Mouse (Mus musculus): ENCODE results near the gene Ifitm3.

Ifitm3 gene

DNA sequence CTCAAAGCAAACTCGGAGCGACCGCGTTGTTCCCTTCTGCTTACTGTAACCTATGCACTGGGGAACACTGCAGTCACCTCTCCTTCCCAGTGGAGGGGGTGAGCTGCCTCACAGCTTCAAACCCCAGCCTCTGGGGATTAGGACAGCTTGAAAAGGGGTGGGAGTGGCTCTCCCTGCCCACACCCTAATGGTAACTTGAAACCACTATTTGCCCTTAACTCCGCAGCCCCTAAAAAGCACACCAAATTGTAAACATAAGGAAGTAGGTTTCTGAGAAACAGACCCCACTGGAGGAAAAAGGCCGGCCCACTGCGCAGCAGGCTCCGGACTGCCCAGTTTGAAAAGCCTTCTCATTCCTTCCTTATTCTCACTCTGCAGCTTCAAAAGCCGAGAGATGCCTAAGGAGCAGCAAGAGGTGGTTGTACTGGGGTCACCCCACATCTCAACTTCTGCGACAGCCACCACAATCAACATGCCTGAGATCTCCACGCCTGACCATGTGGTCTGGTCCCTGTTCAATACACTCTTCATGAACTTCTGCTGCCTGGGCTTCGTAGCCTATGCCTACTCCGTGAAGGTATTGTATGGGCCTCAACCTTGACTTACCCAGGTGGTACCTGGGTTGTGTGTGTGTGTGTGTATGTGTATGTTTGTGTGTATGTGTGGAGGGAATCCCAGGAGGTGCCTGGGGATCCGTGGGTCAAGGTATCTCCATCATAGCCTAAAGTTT is 42.5 kb downstream of the Ifitm3 start:
- no peak for DNase-seq (ENCODE audit: extremely low read depth, low read depth, low spot score)

DNA sequence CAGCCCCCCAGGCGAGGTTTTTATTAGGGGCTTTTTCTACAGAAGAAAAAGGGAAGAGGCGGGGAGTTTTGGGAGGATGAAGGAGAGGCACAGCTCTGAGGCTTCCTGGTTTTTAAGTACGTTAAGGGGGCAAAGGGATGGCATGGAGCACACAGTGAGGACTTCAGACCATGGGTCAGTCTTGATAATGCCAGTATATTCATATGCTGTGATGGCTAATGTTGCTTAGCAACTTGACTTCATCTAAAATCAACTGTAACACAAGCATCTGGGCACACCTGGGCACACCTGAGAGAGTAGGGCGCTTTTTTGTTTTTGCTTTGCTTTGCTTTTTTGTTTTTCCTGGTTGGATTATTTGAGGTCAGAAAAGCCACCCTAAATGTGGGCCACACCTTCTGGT is 43.6 kb downstream of the Ifitm3 start, which contains the start of gene Ifitm1:
Ifitm1 (plus strand) TSS at position 301 of the 400 bp plus-strand sequence.
- no peak for DNase-seq (ENCODE audit: extremely low read depth, low read depth, low spot score)

DNA sequence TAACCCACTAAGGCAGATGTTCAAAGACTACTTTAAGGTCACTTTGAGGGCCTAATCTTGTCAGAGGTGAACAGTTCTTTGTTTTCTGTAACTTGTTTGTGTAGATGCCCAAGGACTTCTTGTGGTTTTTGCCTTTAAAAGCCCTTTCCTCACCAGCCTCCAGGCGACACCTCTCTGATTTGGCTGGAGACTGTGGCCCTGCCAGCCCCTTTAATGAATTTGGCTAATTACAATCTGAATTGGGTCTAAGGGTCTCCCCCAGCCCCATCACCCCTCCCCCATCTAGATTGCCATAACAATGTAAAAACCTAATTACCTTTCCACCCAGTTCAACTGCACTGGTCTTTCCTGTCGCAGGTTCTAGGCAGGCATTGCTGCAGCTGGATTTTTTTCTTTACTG is 47.8 kb downstream of the Ifitm3 start:
- DNase-seq (ENCODE audit: extremely low read depth, low read depth, low spot score), result no peak

DNA sequence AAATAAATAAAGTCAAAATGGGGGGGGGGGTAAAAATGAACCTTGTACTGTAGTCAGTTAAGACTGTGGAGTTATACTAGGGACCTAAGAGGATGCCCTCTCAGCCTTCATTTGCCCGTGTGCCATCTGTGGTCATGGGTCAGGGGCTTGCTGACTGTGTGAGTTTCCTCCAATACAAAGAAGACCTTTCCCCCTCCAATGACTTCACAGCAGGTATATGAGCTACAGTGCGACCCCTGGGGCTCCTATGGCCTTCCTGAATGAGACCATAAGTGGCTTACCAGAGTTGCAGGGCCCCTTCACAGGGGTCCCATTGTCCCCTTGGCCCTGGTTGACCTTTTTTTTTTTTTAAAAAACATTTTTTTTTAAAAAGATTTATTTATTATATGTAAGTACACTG is 49.2 kb downstream of the Ifitm3 start:
- DNase-seq (ENCODE audit: extremely low read depth, low read depth, low spot score), result no peak

DNA sequence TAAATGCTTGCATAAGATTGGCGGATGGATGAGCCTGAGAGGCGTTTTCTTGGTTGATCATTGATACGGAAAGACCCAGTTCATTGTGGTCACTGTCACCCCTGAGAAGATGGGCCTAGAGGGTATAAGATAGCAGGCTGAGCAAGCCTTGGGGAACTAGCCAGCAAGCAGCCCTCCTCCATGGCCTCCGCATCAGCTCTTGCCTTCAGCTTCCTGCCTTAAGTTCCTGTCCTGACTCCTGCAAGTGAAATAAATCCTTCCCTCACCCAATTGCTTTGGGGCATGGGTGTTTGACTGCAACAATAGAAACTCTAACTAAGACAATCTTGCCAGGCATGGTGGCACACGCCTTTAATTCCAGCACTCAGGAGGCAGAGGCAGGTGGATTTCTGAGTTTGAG is 50.5 kb downstream of the Ifitm3 start:
- DNase-seq (ENCODE audit: extremely low read depth, low read depth, low spot score), result no peak
